Mouse (Mus musculus) forebrain, embryonic 13.5 days (tissue): ENCODE results near the gene Foxk2. TPM values are rescaled to one million over a fixed set of nuclear protein-coding genes. Genes with fewer than 3 reads are reported as not detected.
A peak's percentile ranks its signal among the peaks of the same experiment; 100 is the strongest.

Source experiments
- ATAC-seq: fragments of 200-750 bp; cut with Nextera tagmentation; 2 replicates; pipeline ENCODE4 v1.8.0; 2017
- H3K27ac ChIP-seq: fragments of 300-500 bp; sonication (generic); 2 replicates; pipeline ENCODE4 v1.5.1; 2015; ENCODE audit warnings: inconsistent platforms, mild to moderate bottlenecking, moderate library complexity
- H3K27me3 ChIP-seq: fragments of 300-500 bp; sonication (generic); 2 replicates; pipeline ENCODE4 v1.6.1; 2015; ENCODE audit warnings: mild to moderate bottlenecking, inconsistent platforms
- H3K36me3 ChIP-seq: fragments of 300-500 bp; sonication (generic); 2 replicates; pipeline ENCODE4 v1.6.1; 2015; ENCODE audit warnings: mild to moderate bottlenecking, inconsistent platforms; ENCODE audit not compliant: poor library complexity, severe bottlenecking
- H3K4me1 ChIP-seq: fragments of 300-500 bp; sonication (generic); 2 replicates; pipeline ENCODE4 v1.6.1; 2015; ENCODE audit warnings: inconsistent platforms
- H3K4me2 ChIP-seq: fragments of 300-500 bp; sonication (generic); 2 replicates; pipeline ENCODE4 v1.6.1; 2015; ENCODE audit warnings: inconsistent platforms, mild to moderate bottlenecking, moderate library complexity
- H3K4me3 ChIP-seq: fragments of 300-500 bp; sonication (generic); 2 replicates; pipeline ENCODE4 v1.5.1; 2015; ENCODE audit warnings: mild to moderate bottlenecking, inconsistent platforms
- H3K9ac ChIP-seq: fragments of 300-500 bp; sonication (generic); 2 replicates; pipeline ENCODE4 v1.6.1; 2015; ENCODE audit warnings: mild to moderate bottlenecking, inconsistent platforms
- H3K9me3 ChIP-seq: fragments of 300-500 bp; sonication (generic); replicated peaks from 2 replicates; pipeline ENCODE4 v1.6.1; 2016; ENCODE audit warnings: inconsistent platforms
- WGBS: fragments of 180-500 bp; shearing (Covaris S2); methylation state at CpG from one replicate; pipeline ENCODE4 v1.1.7; 2015; 5-methylcytosine and 5-hydroxymethylcytosine counted together
- polyA plus RNA-seq: library from polyadenylated mRNA; unstranded; fragments of >200 nt; fragmentation: Nextera tagmentation; extraction: Ambion mirVana; gene quantifications from 2 replicates; pipeline ENCODE4 v1.2.1, GENCODE M21; 2015

Foxk2 gene
- polyA plus RNA-seq, 1 experiment from 2014 or later = 13.4 TPM

DNA sequence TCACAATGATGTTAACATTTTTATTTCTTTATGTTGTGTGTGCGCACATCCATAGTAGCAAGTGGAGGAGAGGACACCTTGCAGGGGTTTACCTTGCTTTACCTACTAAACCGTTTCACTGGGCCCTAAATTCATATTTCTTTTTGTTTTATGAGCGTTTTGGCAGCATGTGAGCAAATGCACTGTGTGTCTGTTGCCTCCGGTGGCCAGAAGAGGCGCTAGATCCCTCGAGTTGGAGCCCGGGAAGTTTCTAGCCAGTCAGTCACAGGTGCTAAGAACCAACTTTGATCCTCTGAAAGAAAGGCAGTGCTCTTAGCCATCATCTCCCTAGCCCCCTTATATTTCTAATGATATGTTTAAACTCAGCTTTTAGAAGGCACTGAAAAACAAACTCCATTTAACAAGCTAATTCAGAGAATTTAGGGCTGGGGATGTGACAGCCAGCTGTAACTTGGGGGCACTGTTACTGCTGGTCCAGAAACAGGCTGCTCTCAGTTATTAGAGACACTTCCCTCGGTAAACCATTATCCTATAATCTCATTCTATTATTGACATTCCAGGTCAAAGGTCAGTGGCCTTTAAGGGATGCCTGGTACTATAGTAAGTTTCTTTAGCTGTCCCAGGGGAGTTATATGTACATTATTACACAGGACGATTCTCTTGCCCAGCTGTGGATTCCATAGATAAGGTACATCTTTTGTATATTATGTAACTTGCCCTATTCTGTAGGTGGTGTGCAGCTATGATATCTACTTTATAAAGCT lies 24.1 kb upstream of the Foxk2 start:
- peaks cover 31% of the 10 kb centered on the region for H3K4me1 ChIP-seq
- H3K9me3 ChIP-seq = no peaks in the 10 kb centered on the region
- H3K27ac ChIP-seq = peak overlapping the region; percentile 100
- no peaks in the 10 kb centered on the region for H3K27me3 ChIP-seq
- peaks cover 13% of the 10 kb centered on the region for H3K36me3 ChIP-seq
- H3K4me2 ChIP-seq = peak overlapping the region; percentile 67
- no peak overlapping the region for H3K9ac ChIP-seq
- ATAC-seq = no peak
- H3K4me3 ChIP-seq = peak overlapping the region; percentile 75; the same call in 1 of the 2 replicates
- 32% methylated on average over 9 of the region's 9 CpGs for WGBS

DNA sequence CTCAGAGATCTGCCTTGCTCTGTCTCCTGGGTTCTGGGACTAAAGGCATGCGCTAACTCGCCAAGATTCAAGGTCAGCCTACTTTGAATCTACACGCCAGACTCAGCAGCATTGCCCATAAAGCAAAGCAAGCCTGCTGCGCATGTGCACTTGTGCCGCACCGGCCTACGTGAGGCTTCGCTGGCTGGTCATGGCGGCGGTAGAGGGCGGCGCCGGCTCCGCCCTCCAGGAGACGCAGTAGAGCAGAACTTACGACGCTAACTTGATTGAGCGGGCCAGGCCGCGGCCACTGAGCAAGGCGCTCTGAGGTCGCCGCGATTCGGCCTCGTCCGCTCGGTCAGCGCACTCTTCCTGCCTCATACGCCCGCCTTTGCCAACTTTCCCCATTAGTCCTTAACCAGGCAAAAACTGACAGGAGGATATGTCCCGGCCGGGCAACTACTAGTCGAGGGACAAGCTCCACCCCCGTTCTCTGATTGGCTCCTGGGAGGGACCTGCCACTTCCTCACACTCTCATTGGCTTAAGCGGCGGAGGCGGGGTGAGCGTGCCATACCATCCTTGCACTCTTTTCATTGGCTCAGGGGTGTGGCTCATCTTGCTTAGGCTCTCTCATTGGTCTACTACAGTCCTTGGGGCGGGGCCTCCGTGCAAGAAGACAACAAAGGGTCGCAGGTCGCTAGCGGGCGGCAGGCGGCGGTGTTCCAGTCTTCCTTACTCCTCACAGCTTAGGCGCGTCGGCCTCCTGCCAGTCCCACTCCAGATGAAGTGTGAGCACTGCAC lies 23.0 kb upstream of the Foxk2 start, which contains the start of gene Narf:
Gene Narf (plus strand): TSS at position 690 of the 781 bp plus-strand sequence.
- Histone ChIP-seq H3K4me2 (peak within 1 kb of the TSS; percentile 67), H3K9ac (peak within 1 kb of the TSS; percentile 90), H3K4me1 (peaks cover 36% of the 10 kb centered on the region), H3K4me3 (peak within 1 kb of the TSS; percentile 75), H3K27ac (peak within 1 kb of the TSS; percentile 100), H3K36me3 (peaks cover 24% of the 10 kb centered on the region), H3K9me3 (no peaks in the 10 kb centered on the region), H3K27me3 (no peaks in the 10 kb centered on the region)
- WGBS = under 1% methylated on average over 50 of the region's 50 CpGs
- ATAC-seq = peak; percentile 100

DNA sequence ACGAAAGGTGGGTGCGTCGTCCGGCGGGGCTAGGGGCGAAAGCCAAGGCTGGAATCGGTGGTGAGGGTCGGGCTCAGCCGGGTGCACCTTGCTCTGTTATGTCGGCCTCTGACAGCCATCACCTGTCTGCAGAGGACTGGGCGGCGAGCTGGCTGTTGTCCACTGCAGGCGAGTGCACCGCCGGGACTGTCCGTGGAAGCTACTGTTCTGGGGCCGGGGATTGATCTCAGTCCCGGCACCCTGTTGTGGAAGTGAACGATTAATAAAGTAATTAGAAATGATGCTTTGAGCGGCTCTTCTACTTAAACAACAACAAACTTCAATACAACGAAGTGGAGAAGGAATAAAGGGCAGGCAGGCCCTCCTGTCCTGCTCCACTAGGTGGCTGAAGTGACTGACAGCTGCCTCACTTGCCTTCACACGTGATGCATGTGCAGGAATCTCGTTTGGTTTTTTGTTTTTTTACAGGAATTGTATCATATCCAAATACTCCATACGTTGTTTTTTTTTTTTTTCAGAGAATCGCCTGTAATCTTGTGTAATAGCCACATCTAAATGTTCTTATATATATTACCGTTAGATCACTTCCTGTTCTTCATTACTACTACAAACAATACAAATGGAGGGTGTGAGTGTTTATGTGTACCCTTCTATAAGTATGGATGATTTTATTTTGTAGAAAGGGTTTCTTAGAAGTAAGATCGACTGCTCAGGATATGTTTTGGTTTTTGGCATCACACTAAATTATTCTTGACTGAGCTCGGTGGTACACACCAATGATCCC lies 22.3 kb upstream of the Foxk2 start:
- H3K9ac ChIP-seq = peak overlapping the region; percentile 90
- 6% methylated on average over 28 of the region's 28 CpGs for WGBS
- no peaks in the 10 kb centered on the region for H3K9me3 ChIP-seq
- peak overlapping the region; percentile 100 for H3K27ac ChIP-seq
- H3K27me3 ChIP-seq = no peaks in the 10 kb centered on the region
- no peak for ATAC-seq
- peaks cover 36% of the 10 kb centered on the region for H3K4me1 ChIP-seq
- peaks cover 32% of the 10 kb centered on the region for H3K36me3 ChIP-seq
- H3K4me3 ChIP-seq = peak overlapping the region; percentile 75
- peak overlapping the region; percentile 67 for H3K4me2 ChIP-seq

DNA sequence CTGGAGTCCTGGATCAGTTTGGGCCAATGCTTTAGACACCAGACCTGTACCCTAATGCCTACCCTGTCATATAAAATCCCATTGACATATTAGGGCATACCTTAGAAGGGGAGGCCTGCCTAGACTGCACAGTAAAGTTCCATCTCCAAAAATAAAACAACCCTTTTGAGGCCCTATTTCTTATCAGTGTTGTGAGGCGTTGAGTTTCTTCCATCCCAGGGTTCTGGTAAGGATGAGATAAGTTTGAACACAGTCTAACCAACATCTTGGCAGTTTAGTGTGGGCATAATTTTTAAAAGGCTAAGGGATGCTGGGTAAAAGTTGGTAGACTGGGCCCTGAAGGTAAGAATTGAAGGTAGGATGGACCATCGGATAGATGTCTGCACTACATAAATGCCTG lies 20.1 kb upstream of the Foxk2 start:
- H3K4me1 ChIP-seq = peaks cover 36% of the 10 kb centered on the region
- no peaks in the 10 kb centered on the region for H3K9me3 ChIP-seq
- H3K36me3 ChIP-seq = peaks cover 52% of the 10 kb centered on the region
- H3K27ac ChIP-seq = no peak overlapping the region
- no peaks in the 10 kb centered on the region for H3K27me3 ChIP-seq
- no peak overlapping the region for H3K4me3 ChIP-seq
- H3K9ac ChIP-seq = no peak overlapping the region
- 96% methylated on average over 2 of the region's 2 CpGs for WGBS
- H3K4me2 ChIP-seq = no peak overlapping the region
- ATAC-seq = no peak

- ATAC-seq = no peak
- 92% methylated on average over 8 of the region's 8 CpGs for WGBS
- no peaks in the 10 kb centered on the region for H3K4me1 ChIP-seq
- H3K36me3 ChIP-seq = peaks cover 98% of the 10 kb centered on the region
- no peak overlapping the region for H3K4me2 ChIP-seq
- no peak overlapping the region for H3K4me3 ChIP-seq
- H3K27me3 ChIP-seq = no peaks in the 10 kb centered on the region
- no peak overlapping the region for H3K9ac ChIP-seq
- H3K9me3 ChIP-seq = no peaks in the 10 kb centered on the region
- no peak overlapping the region for H3K27ac ChIP-seq
These were observed 9.6 kb upstream of the Foxk2 start for GRCm38 (mm10) chr11:121250196-121250595.

GRCm38 (mm10) chr11:121260211-121260906 lies 569 bp downstream of the Foxk2 start:
- Histone ChIP-seq H3K36me3 (peaks cover 44% of the 10 kb centered on the region), H3K27ac (peak overlapping the region; percentile 57), H3K4me1 (peaks cover 22% of the 10 kb centered on the region), H3K27me3 (no peaks in the 10 kb centered on the region), H3K4me3 (peak overlapping the region; percentile 100), H3K9me3 (no peaks in the 10 kb centered on the region), H3K4me2 (peak overlapping the region; percentile 97), H3K9ac (peak overlapping the region; percentile 99)
- 0 out of 2 replicates have a peak, but pooled peaks have one; percentile 1 for ATAC-seq
- WGBS = under 1% methylated on average over 58 of the region's 60 CpGs

DNA sequence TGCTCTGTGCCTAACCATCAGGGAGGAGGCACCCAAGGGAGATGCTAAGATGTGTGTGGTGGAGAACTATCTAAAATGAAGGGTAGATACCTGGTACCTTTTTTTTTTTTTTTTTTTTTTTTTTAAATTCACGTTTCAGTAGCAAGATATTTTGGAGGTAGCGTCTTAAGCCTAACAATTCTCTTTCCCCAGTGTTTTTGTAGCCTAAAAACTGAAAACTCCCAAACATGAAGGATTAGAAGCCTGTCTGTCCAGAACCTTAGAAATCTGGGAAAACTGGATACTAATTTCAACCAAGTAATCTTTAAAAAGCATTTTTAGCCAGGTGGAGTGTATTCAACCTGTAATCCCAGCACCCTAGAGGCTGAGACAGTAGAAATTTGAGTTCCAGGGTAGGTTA lies 1.3 kb downstream of the Foxk2 start:
- ATAC-seq = no peak
- Histone ChIP-seq H3K9me3 (no peaks in the 10 kb centered on the region), H3K4me3 (peak overlapping the region; percentile 100), H3K4me1 (peaks cover 22% of the 10 kb centered on the region), H3K36me3 (peaks cover 44% of the 10 kb centered on the region), H3K27ac (no peak overlapping the region), H3K4me2 (peak overlapping the region; percentile 97), H3K9ac (peak overlapping the region; percentile 99), H3K27me3 (no peaks in the 10 kb centered on the region)
- WGBS = 45% methylated on average over 2 of the region's 2 CpGs

DNA sequence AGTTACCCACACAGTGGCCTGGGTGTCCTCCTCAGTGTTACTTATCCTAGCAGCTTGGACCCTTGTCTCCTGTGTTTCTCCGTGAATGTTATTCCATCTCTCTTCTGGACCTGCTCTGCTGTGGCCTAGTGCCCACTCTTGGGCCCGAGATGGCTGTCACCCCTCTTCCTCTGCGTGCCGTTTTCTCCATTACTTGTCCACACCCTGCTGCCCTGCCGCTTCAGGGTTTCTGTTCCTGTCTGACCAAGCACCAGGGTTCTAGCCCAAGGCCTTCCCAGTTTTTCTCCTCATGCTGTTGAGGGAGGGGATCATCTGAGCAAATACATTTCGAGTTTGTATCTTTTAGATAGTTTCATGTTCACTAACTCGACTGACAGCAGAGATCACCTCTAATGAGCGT lies 17.7 kb downstream of the Foxk2 start:
- no peaks in the 10 kb centered on the region for H3K9me3 ChIP-seq
- H3K4me1 ChIP-seq = peaks cover 3% of the 10 kb centered on the region; the same call in 1 of the 2 replicates
- H3K27ac ChIP-seq = no peak overlapping the region
- H3K36me3 ChIP-seq = peaks cover 23% of the 10 kb centered on the region
- H3K4me2 ChIP-seq = no peak overlapping the region
- no peak overlapping the region for H3K4me3 ChIP-seq
- no peak overlapping the region for H3K9ac ChIP-seq
- no peaks in the 10 kb centered on the region for H3K27me3 ChIP-seq
- ATAC-seq = no peak
- 95% methylated on average over 8 of the region's 8 CpGs for WGBS

GRCm38 (mm10) chr11:121278011-121278410 lies 18.2 kb downstream of the Foxk2 start:
- Histone ChIP-seq H3K27ac (no peak overlapping the region), H3K4me3 (no peak overlapping the region), H3K36me3 (peaks cover 21% of the 10 kb centered on the region), H3K27me3 (no peaks in the 10 kb centered on the region), H3K9me3 (no peaks in the 10 kb centered on the region), H3K9ac (no peak overlapping the region), H3K4me1 (peaks cover 3% of the 10 kb centered on the region; the same call in 1 of the 2 replicates), H3K4me2 (no peak overlapping the region)
- 91% methylated on average over 3 of the region's 3 CpGs for WGBS
- no peak for ATAC-seq

- H3K9ac ChIP-seq = no peak overlapping the region
These were observed 23.1 kb downstream of the Foxk2 start for GRCm38 (mm10) chr11:121282911-121283310.

DNA sequence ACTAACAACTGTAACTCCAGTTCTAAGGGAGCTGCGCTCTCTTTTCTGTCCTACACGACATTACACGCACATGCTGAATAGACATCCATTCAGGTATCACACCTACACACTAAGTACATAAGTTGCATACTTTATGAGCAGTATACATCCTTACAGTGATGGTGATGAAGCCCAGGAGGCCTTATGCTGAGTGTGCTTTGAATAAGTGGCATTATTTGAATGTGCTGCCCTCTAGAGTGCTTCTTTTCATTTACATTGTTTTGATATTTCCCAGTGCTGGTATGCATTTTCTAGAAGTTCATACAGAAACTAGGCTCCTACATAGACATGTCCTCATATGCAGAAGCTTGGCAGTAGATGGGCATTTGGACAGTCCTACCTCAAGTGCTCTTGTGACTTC lies 30.1 kb downstream of the Foxk2 start:
- H3K4me1 ChIP-seq = no peaks in the 10 kb centered on the region
- H3K36me3 ChIP-seq = peaks cover 91% of the 10 kb centered on the region
- no peak overlapping the region for H3K27ac ChIP-seq
- no peak overlapping the region for H3K4me2 ChIP-seq
- H3K27me3 ChIP-seq = no peaks in the 10 kb centered on the region
- H3K9ac ChIP-seq = no peak overlapping the region
- WGBS = 99% methylated on average over 3 of the region's 3 CpGs
- no peak for ATAC-seq
- no peaks in the 10 kb centered on the region for H3K9me3 ChIP-seq
- H3K4me3 ChIP-seq = no peak overlapping the region

More at GRCm38 (mm10) chr11:121282911-121283310, 23.1 kb downstream of the Foxk2 start:
- Histone ChIP-seq H3K27ac (no peak overlapping the region), H3K4me2 (no peak overlapping the region), H3K4me3 (no peak overlapping the region), H3K4me1 (peaks cover 3% of the 10 kb centered on the region; the same call in 1 of the 2 replicates), H3K36me3 (peaks cover 34% of the 10 kb centered on the region), H3K9me3 (no peaks in the 10 kb centered on the region), H3K27me3 (no peaks in the 10 kb centered on the region)
- no peak for ATAC-seq
- 79% methylated on average over 6 of the region's 6 CpGs for WGBS
